Mouse (Mus musculus): ENCODE measurements at regions not wholly inside any gene's neighbourhood (a gene's known extent, or its start where the extent isn't known, plus 50 kb on each side); places are given as distances from the start of the nearest gene placed in this dataset.

DNA sequence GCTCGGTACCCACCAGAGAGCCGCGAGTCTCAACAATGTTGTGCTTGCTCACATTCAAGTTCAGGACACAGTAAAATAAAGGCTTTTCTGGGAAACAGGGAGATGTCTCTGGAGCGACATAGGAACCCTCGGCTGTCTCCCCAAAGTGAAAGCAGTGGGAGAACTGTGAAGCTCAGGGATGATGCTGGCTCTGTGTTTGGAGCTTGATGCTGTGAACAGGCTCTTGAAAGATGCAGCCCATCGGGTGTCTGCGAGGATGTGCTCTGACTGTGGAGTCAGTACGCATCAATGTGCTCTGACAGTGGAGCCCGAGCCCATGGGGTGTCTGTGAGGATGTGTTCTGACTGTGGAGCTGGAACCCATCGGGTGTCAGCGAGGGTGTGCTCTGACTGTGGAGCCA is 210.1 kb downstream of the Cryba4 start:
- H3K4me1 ChIP-seq (ENCODE audit: control insufficient read depth, insufficient read depth, low read length), result no peaks in the 10 kb centered on the region
- no peak overlapping the region for H3K9ac ChIP-seq (ENCODE audit: low read depth, low read length, severe bottlenecking)
- TF ChIP-seq POLR2A (IDR thresholded peaks at IDR 0.05; ENCODE audit: borderline replicate concordance, extremely low read depth, insufficient read depth, insufficient read length), result no peak
- H3K27ac ChIP-seq (replicated peaks; ENCODE audit: low read depth, low read length), result no peak overlapping the region
- H3K4me2 ChIP-seq (replicated peaks; ENCODE audit: low read depth, low read length, severe bottlenecking), result no peak overlapping the region
- 82% methylated on average over 11 of the region's 11 CpGs for WGBS
- H3K36me3 ChIP-seq (ENCODE audit: control insufficient read depth, insufficient read depth, low read length), result no peaks in the 10 kb centered on the region
- DNase-seq (ENCODE audit: low spot score) (no peak), ATAC-seq (ENCODE audit: low FRiP score, low read depth) (no peak)
- H3K9me3 ChIP-seq (ENCODE audit: control insufficient read depth, low read length), result no peaks in the 10 kb centered on the region
- no peak overlapping the region for H3K4me3 ChIP-seq (replicated peaks; ENCODE audit: low read length)
- no peaks in the 10 kb centered on the region for H3K27me3 ChIP-seq (ENCODE audit: control insufficient read depth, insufficient read depth, low read length)

DNA sequence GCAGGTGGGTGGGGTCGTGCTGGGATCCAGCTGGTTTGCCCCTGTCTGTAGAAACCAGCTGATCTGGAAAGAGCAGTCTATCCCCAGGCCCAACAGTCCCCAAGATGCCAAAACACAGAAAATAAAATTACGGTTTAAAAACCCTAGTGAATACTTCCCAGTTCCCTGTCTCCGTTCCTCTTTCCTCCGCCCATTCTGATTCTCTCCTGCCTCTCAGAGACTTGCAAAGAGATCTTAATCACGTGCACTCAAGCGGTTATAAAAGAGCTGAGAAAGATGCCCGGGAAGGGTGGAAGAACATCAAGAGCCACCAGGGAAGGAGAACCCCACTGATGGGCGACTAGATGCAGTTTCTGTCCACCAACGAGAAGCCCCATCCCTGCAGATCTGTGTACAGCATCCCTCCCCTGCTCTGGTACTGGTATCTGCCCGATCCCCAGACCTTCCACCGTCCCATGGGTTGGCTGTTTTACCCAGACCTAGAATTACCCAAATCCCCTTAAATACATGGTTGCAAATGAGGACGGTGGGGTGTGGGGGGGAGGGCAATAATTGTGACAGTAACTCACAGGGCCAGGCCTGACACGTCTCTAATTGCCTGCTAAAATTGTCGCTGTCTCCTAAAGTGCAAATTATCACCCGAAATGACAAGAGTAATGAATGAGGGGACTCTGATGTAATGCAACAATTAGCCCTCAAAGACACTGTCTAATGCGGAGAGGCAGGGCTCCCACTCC is 202.1 kb downstream of the Cryba4 start:
- Histone ChIP-seq H3K36me3 (ENCODE audit: control insufficient read depth, insufficient read depth, low read length) (no peaks in the 10 kb centered on the region), H3K4me3 (replicated peaks; ENCODE audit: low read length) (no peak overlapping the region), H3K9ac (ENCODE audit: low read depth, low read length, severe bottlenecking) (no peak overlapping the region), H3K27ac (replicated peaks; ENCODE audit: low read depth, low read length) (no peak overlapping the region), H3K4me1 (ENCODE audit: control insufficient read depth, insufficient read depth, low read length) (no peaks in the 10 kb centered on the region), H3K27me3 (ENCODE audit: control insufficient read depth, insufficient read depth, low read length) (peaks cover 9% of the 10 kb centered on the region; the same call in 1 of the 2 replicates), H3K9me3 (ENCODE audit: control insufficient read depth, low read length) (no peaks in the 10 kb centered on the region), H3K4me2 (replicated peaks; ENCODE audit: low read depth, low read length, severe bottlenecking) (no peak overlapping the region)
- no peak for ATAC-seq (ENCODE audit: low FRiP score, low read depth)
- DNase-seq (ENCODE audit: low spot score), result no peak
- 22% methylated on average over 16 of the region's 16 CpGs for WGBS
- TF ChIP-seq POLR2A (IDR thresholded peaks at IDR 0.05; ENCODE audit: borderline replicate concordance, extremely low read depth, insufficient read depth, insufficient read length), result no peak

- no peak for DNase-seq (ENCODE audit: low spot score)
- Histone ChIP-seq H3K4me1 (ENCODE audit: control insufficient read depth, insufficient read depth, low read length) (no peaks in the 10 kb centered on the region), H3K9me3 (ENCODE audit: control insufficient read depth, low read length) (no peaks in the 10 kb centered on the region), H3K4me3 (replicated peaks; ENCODE audit: low read length) (no peak overlapping the region), H3K27me3 (ENCODE audit: control insufficient read depth, insufficient read depth, low read length) (peaks cover 9% of the 10 kb centered on the region; the same call in 1 of the 2 replicates), H3K9ac (ENCODE audit: low read depth, low read length, severe bottlenecking) (no peak overlapping the region), H3K36me3 (ENCODE audit: control insufficient read depth, insufficient read depth, low read length) (no peaks in the 10 kb centered on the region), H3K27ac (replicated peaks; ENCODE audit: low read depth, low read length) (no peak overlapping the region), H3K4me2 (replicated peaks; ENCODE audit: low read depth, low read length, severe bottlenecking) (no peak overlapping the region)
- no peak for TF ChIP-seq POLR2A (IDR thresholded peaks at IDR 0.05; ENCODE audit: borderline replicate concordance, extremely low read depth, insufficient read depth, insufficient read length)
- no peak for ATAC-seq (ENCODE audit: low FRiP score, low read depth)
- 43% methylated on average over 5 of the region's 5 CpGs for WGBS
Measured at GRCm38 (mm10) chr5:112050906-112051305, 201.4 kb downstream of the Cryba4 start.

GRCm38 (mm10) chr5:112051786-112052185 is 200.5 kb downstream of the Cryba4 start:
- Histone ChIP-seq H3K36me3 (ENCODE audit: control insufficient read depth, insufficient read depth, low read length) (no peaks in the 10 kb centered on the region), H3K4me3 (replicated peaks; ENCODE audit: low read length) (no peak overlapping the region), H3K9me3 (ENCODE audit: control insufficient read depth, low read length) (no peaks in the 10 kb centered on the region), H3K9ac (ENCODE audit: low read depth, low read length, severe bottlenecking) (no peak overlapping the region), H3K4me1 (ENCODE audit: control insufficient read depth, insufficient read depth, low read length) (no peaks in the 10 kb centered on the region), H3K27me3 (ENCODE audit: control insufficient read depth, insufficient read depth, low read length) (peaks cover 9% of the 10 kb centered on the region; the same call in 1 of the 2 replicates), H3K27ac (replicated peaks; ENCODE audit: low read depth, low read length) (no peak overlapping the region), H3K4me2 (replicated peaks; ENCODE audit: low read depth, low read length, severe bottlenecking) (no peak overlapping the region)
- WGBS, result 77% methylated on average over 10 of the region's 10 CpGs
- no peak for TF ChIP-seq POLR2A (IDR thresholded peaks at IDR 0.05; ENCODE audit: borderline replicate concordance, extremely low read depth, insufficient read depth, insufficient read length)
- ATAC-seq (ENCODE audit: low FRiP score, low read depth), result no peak
- DNase-seq (ENCODE audit: low spot score), result no peak

- no peak for TF ChIP-seq POLR2A (IDR thresholded peaks at IDR 0.05; ENCODE audit: borderline replicate concordance, extremely low read depth, insufficient read depth, insufficient read length)
- Histone ChIP-seq H3K9ac (ENCODE audit: low read depth, low read length, severe bottlenecking) (no peak overlapping the region), H3K36me3 (ENCODE audit: control insufficient read depth, insufficient read depth, low read length) (no peaks in the 10 kb centered on the region), H3K4me3 (replicated peaks; ENCODE audit: low read length) (no peak overlapping the region), H3K27ac (replicated peaks; ENCODE audit: low read depth, low read length) (no peak overlapping the region), H3K9me3 (ENCODE audit: control insufficient read depth, low read length) (no peaks in the 10 kb centered on the region), H3K4me2 (replicated peaks; ENCODE audit: low read depth, low read length, severe bottlenecking) (no peak overlapping the region), H3K4me1 (ENCODE audit: control insufficient read depth, insufficient read depth, low read length) (no peaks in the 10 kb centered on the region), H3K27me3 (ENCODE audit: control insufficient read depth, insufficient read depth, low read length) (peaks cover 9% of the 10 kb centered on the region; the same call in 1 of the 2 replicates)
- no peak for ATAC-seq (ENCODE audit: low FRiP score, low read depth)
- DNase-seq (ENCODE audit: low spot score), result no peak
- 74% methylated on average over 5 of the region's 5 CpGs for WGBS
Measured at GRCm38 (mm10) chr5:112053600-112054155, 198.6 kb downstream of the Cryba4 start.
